Mouse (Mus musculus) lung, postnatal 0 days (tissue): Measurements from ENCODE around the gene Zfp382. TPM values are rescaled to one million over a fixed set of nuclear protein-coding genes. Genes with fewer than 3 reads are reported as not detected.
"Not testable (repeated sequence)": the region's sequence is repeated elsewhere in the genome, so short reads cannot be mapped to it uniquely, and the experiment has no call there.

Experiments used
- ATAC-seq: fragments of 200-750 bp; cut with Nextera tagmentation; 2 replicates; pipeline ENCODE4 v1.8.0; 2017; ENCODE audit warnings: moderate library complexity
- DNase-seq: peaks from one replicate; pipeline ENCODE4 v3.0.0-alpha.2; 2016; ENCODE audit warnings: low spot score
- H3K27ac ChIP-seq: fragments of 300-500 bp; sonication (generic); 2 replicates; pipeline ENCODE4 v1.5.1; 2014; ENCODE audit warnings: antibody characterized with exemption, mild to moderate bottlenecking, low read length, mixed read lengths
- H3K27me3 ChIP-seq: fragments of 300-500 bp; sonication (generic); replicated peaks from 2 replicates; pipeline ENCODE4 v1.6.1; 2014; ENCODE audit warnings: low read length, mixed read lengths; ENCODE audit not compliant: insufficient read depth
- H3K36me3 ChIP-seq: fragments of 300-500 bp; sonication (generic); 2 replicates; pipeline ENCODE4 v1.6.1; 2014; ENCODE audit warnings: low read length, mixed read lengths; ENCODE audit not compliant: insufficient read depth
- H3K4me1 ChIP-seq: fragments of 300-500 bp; sonication (generic); 2 replicates; pipeline ENCODE4 v1.6.1; 2014; ENCODE audit warnings: antibody characterized with exemption, low read depth, low read length, mixed read lengths; ENCODE audit not compliant: insufficient read depth
- H3K4me2 ChIP-seq: fragments of 300-500 bp; sonication (generic); replicated peaks from 2 replicates; pipeline ENCODE4 v1.6.1; 2014; ENCODE audit warnings: low read depth, mild to moderate bottlenecking, low read length, moderate library complexity, mixed read lengths
- H3K4me3 ChIP-seq: fragments of 300-500 bp; sonication (generic); 2 replicates; pipeline ENCODE4 v1.5.1; 2014; ENCODE audit warnings: low read depth, low read length
- H3K9ac ChIP-seq: fragments of 300-500 bp; sonication (generic); replicated peaks from 2 replicates; pipeline ENCODE4 v1.6.1; 2014; ENCODE audit warnings: low read depth, mild to moderate bottlenecking
- H3K9me3 ChIP-seq: fragments of 300-500 bp; sonication (generic); 2 replicates; pipeline ENCODE4 v1.6.1; 2016; ENCODE audit warnings: low read length, mixed read lengths
- CTCF ChIP-seq: IDR thresholded peaks from 2 replicates; pipeline ENCODE4 v1.5.1; 2016; ENCODE audit warnings: antibody characterized with exemption, mild to moderate bottlenecking
- EP300 ChIP-seq: IDR thresholded peaks from 2 replicates; pipeline ENCODE4 v1.6.1; 2016; ENCODE audit warnings: antibody characterized with exemption, mild to moderate bottlenecking, control low read depth
- WGBS: fragments of 180-500 bp; shearing (Covaris S2); extraction: QIAGEN DNeasy Blood & Tissue Kit; methylation state at CpG from one replicate; pipeline ENCODE4 v1.1.7; 2014; 5-methylcytosine and 5-hydroxymethylcytosine counted together
- polyA plus RNA-seq: library from polyadenylated mRNA; unstranded; fragments of >200 nt; fragmentation: Nextera tagmentation; extraction: Ambion mirVana; gene quantifications from 2 replicates; pipeline ENCODE4 v1.2.1, GENCODE M21; 2015

The Zfp382 gene
- polyA plus RNA-seq, 1 experiment from 2014 or later, result 3.7 TPM

- Histone ChIP-seq H3K4me2 (no peak overlapping the region), H3K36me3 (no peaks in the 10 kb centered on the region), H3K27ac (no peak overlapping the region), H3K9ac (no peak overlapping the region), H3K27me3 (no peaks in the 10 kb centered on the region), H3K9me3 (no peaks in the 10 kb centered on the region), H3K4me3 (no peak overlapping the region), H3K4me1 (no peaks in the 10 kb centered on the region)
- no peak for TF ChIP-seq CTCF
- TF ChIP-seq EP300, result no peak
- DNase-seq (no peak), ATAC-seq (no peak)
- 91% methylated on average over 5 of the region's 5 CpGs for WGBS
Measured at GRCm38 (mm10) chr7:30116076-30116475, 5.7 kb upstream of the Zfp382 start.

DNA sequence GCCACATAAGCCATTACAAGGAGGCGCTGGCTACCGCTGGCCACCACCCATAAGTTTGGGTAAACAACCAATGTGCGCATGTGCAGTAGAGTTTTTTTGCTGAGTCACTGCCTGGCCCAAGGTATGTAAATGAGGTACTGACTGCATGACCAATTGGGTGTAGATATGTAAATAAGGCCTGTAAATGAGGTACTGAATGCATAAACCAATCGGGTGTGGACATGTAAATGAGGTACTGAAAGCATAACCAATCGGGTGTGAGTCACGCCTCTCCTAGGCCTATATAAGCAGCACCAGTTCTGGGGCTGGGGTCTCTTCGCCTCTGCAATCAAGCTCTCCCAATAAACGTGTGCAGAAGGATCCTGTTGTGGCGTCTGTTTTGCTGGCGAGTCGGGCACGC lies 3.8 kb upstream of the Zfp382 start:
- not testable (repeated sequence) for ATAC-seq, H3K4me2 ChIP-seq, H3K27me3 ChIP-seq, H3K9me3 ChIP-seq, H3K9ac ChIP-seq, DNase-seq, H3K27ac ChIP-seq, H3K4me1 ChIP-seq, H3K4me3 ChIP-seq, H3K36me3 ChIP-seq
- 91% methylated on average over 12 of the region's 12 CpGs for WGBS

DNA sequence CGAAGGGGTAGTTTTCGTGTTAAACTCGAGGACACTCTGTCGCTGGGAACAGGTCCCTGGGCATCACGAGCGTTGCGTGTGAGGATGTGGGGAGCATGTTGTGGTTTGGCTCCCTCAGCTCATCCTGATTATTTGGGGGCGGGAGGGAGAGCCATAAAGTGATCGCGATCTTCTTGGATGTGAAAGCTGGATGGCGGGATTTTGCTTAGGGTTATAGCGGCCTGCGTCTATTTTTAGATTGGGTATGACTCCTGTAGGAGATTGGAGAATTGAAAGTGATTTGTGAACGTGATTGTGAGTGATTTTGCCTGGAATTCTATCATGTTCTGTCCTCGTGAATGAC lies 417 bp downstream of the Zfp382 start:
- no peaks in the 10 kb centered on the region for H3K4me1 ChIP-seq
- peak overlapping the region; percentile 48 for H3K9ac ChIP-seq
- WGBS, result 2% methylated on average over 15 of the region's 15 CpGs
- H3K4me2 ChIP-seq, result peak overlapping the region; percentile 86
- ATAC-seq, result no peak; the same call in 1 of the 2 replicates
- H3K27ac ChIP-seq, result no peak overlapping the region
- DNase-seq, result peak; percentile 40
- H3K4me3 ChIP-seq, result peak overlapping the region; percentile 66
- no peaks in the 10 kb centered on the region for H3K9me3 ChIP-seq
- no peak for TF ChIP-seq CTCF
- TF ChIP-seq EP300, result no peak
- H3K27me3 ChIP-seq, result no peaks in the 10 kb centered on the region
- H3K36me3 ChIP-seq, result no peaks in the 10 kb centered on the region

DNA sequence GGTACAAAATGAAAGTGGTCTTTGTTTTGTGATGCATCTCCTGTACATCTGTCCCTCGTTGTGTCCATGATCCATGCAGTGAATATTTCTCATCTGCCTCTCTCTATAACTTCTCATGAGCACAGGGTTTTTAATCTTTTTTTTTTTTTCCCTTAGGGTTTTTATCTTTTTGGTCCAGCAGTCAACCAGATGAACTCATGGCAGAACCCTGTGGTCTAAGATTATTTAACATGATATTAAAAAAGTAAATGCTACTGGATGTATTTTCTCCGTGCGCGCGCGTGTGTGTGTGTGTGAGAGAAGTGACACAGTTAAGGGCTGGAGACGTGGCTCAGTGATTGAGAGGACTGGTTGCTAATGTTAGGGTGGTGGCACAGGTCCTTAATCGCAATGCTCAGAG lies 8.2 kb downstream of the Zfp382 start:
- Histone ChIP-seq H3K27me3 (no peaks in the 10 kb centered on the region), H3K4me3 (no peak overlapping the region), H3K4me2 (no peak overlapping the region), H3K9me3 (no peaks in the 10 kb centered on the region), H3K27ac (no peak overlapping the region), H3K36me3 (peaks cover 9% of the 10 kb centered on the region; the same call in 1 of the 2 replicates), H3K9ac (no peak overlapping the region), H3K4me1 (no peaks in the 10 kb centered on the region)
- DNase-seq (no peak), ATAC-seq (no peak)
- 95% methylated on average over 8 of the region's 8 CpGs for WGBS
- TF ChIP-seq CTCF (no peak), EP300 (no peak)

- Histone ChIP-seq H3K4me2 (no peak overlapping the region), H3K27me3 (no peaks in the 10 kb centered on the region), H3K4me3 (no peak overlapping the region), H3K27ac (no peak overlapping the region), H3K9me3 (no peaks in the 10 kb centered on the region), H3K36me3 (peaks cover 9% of the 10 kb centered on the region; the same call in 1 of the 2 replicates), H3K4me1 (no peaks in the 10 kb centered on the region), H3K9ac (no peak overlapping the region)
- DNase-seq, result no peak
- no peak for ATAC-seq
- WGBS, result 92% methylated on average over 4 of the region's 4 CpGs
- no peak for TF ChIP-seq EP300
- TF ChIP-seq CTCF, result no peak
Measured at GRCm38 (mm10) chr7:30132396-30132795, 10.7 kb downstream of the Zfp382 start.

DNA sequence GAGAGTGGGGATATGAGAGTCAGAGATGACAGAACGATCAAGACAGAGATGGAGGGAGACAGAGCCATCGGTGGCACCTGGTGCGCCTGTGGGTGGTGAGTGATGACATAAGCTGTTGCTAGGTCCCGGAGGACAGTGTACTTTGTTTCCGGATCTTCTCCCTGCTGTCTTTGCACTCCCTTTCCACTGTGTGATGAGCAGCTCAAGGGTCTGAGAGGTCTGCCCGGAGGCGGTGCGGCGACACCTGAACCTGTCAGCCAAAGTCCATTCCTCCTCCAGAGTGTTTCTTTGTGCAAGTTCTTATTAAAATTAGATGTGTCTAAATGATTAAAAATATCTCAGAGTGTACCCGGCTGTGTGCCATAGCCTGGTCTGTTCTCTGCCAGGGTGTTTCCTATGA lies 15.1 kb downstream of the Zfp382 start:
- no peaks in the 10 kb centered on the region for H3K9me3 ChIP-seq
- H3K4me3 ChIP-seq, result no peak overlapping the region
- H3K4me2 ChIP-seq, result no peak overlapping the region
- H3K27ac ChIP-seq, result no peak overlapping the region
- ATAC-seq, result no peak
- no peaks in the 10 kb centered on the region for H3K4me1 ChIP-seq
- H3K36me3 ChIP-seq, result peaks cover 9% of the 10 kb centered on the region; the same call in 1 of the 2 replicates
- no peak for DNase-seq
- H3K9ac ChIP-seq, result no peak overlapping the region
- no peak for TF ChIP-seq CTCF
- no peak for TF ChIP-seq EP300
- no peaks in the 10 kb centered on the region for H3K27me3 ChIP-seq
- 85% methylated on average over 10 of the region's 10 CpGs for WGBS

- Histone ChIP-seq H3K36me3 (no peaks in the 10 kb centered on the region), H3K4me2 (peak overlapping the region; percentile 80), H3K9ac (peak overlapping the region; percentile 6; the same call in 1 of the 2 replicates), H3K9me3 (no peaks in the 10 kb centered on the region), H3K4me3 (peak overlapping the region; percentile 50), H3K4me1 (no peaks in the 10 kb centered on the region), H3K27ac (no peak overlapping the region), H3K27me3 (no peaks in the 10 kb centered on the region)
- no peak for DNase-seq
- TF ChIP-seq CTCF, result no peak
- 4% methylated on average over 8 of the region's 8 CpGs for WGBS
- peak; percentile 11; the same call in 1 of the 2 replicates for ATAC-seq
Measured at GRCm38 (mm10) chr7:30143170-30143554, 21.4 kb downstream of the Zfp382 start.
